Mouse (Mus musculus) intestine, postnatal 0 days (tissue): ENCODE results near the gene Lmbr1l. TPM values are rescaled to one million over a fixed set of nuclear protein-coding genes. Genes with fewer than 3 reads are reported as not detected.

Source experiments
- ATAC-seq: fragments of 200-750 bp; cut with Nextera tagmentation; 2 replicates; pipeline ENCODE4 v1.8.0; 2017; ENCODE audit warnings: mild to moderate bottlenecking, moderate TSS enrichment, moderate library complexity
- H3K27ac ChIP-seq: fragments of 300-500 bp; sonication (generic); 2 replicates; pipeline ENCODE4 v1.5.1; 2014; ENCODE audit warnings: mild to moderate bottlenecking, low read depth, low read length, moderate library complexity
- H3K27me3 ChIP-seq: fragments of 300-500 bp; sonication (generic); replicated peaks from 2 replicates; pipeline ENCODE4 v1.6.1; 2014; ENCODE audit warnings: low read length, mixed read lengths; ENCODE audit not compliant: control insufficient read depth, insufficient read depth
- H3K36me3 ChIP-seq: fragments of 300-500 bp; sonication (generic); 2 replicates; pipeline ENCODE4 v1.6.1; 2014; ENCODE audit warnings: mild to moderate bottlenecking, moderate library complexity; ENCODE audit not compliant: control insufficient read depth, insufficient read depth
- H3K4me1 ChIP-seq: fragments of 300-500 bp; sonication (generic); replicated peaks from 2 replicates; pipeline ENCODE4 v1.6.1; 2014; ENCODE audit warnings: antibody characterized with exemption, low read length, mixed read lengths; ENCODE audit not compliant: control insufficient read depth, insufficient read depth
- H3K4me2 ChIP-seq: fragments of 300-500 bp; sonication (generic); replicated peaks from 2 replicates; pipeline ENCODE4 v1.6.1; 2014; ENCODE audit warnings: low read depth, mild to moderate bottlenecking, moderate library complexity
- H3K4me3 ChIP-seq: fragments of 300-500 bp; sonication (generic); 2 replicates; pipeline ENCODE4 v1.5.1; 2014; ENCODE audit warnings: low read depth, low read length
- H3K9ac ChIP-seq: fragments of 300-500 bp; sonication (generic); 2 replicates; pipeline ENCODE4 v1.6.1; 2014; ENCODE audit warnings: mild to moderate bottlenecking, low read depth, low read length
- H3K9me3 ChIP-seq: fragments of 300-500 bp; sonication (generic); 2 replicates; pipeline ENCODE4 v1.6.1; 2016; ENCODE audit warnings: mixed run types; ENCODE audit not compliant: control insufficient read depth
- CTCF ChIP-seq: sonication (generic); IDR thresholded peaks from 2 replicates; pipeline ENCODE4 v1.5.1; 2016; ENCODE audit warnings: low read depth, mild to moderate bottlenecking, control low read depth, antibody characterized with exemption, moderate library complexity
- WGBS: fragments of 180-500 bp; shearing (Covaris S2); extraction: QIAGEN DNeasy Blood & Tissue Kit; methylation state at CpG from one replicate; pipeline ENCODE4 v1.1.7; 2014; 5-methylcytosine and 5-hydroxymethylcytosine counted together
- polyA plus RNA-seq: library from polyadenylated mRNA; unstranded; fragments of >200 nt; fragmentation: Nextera tagmentation; extraction: Ambion mirVana; gene quantifications from 2 replicates; pipeline ENCODE4 v1.2.1, GENCODE M21; 2015

The Lmbr1l gene
- polyA plus RNA-seq, 1 experiment from 2014 or later = 27.0 TPM

- Histone ChIP-seq H3K9me3 (no peaks in the 10 kb centered on the region), H3K4me1 (peaks cover 11% of the 10 kb centered on the region), H3K36me3 (0 out of 2 replicates have a peak, but pooled peaks cover under 1% of the 10 kb centered on the region), H3K9ac (no peak within 1 kb of the TSS), H3K27ac (no peak within 1 kb of the TSS), H3K27me3 (peaks cover 66% of the 10 kb centered on the region), H3K4me2 (peak within 1 kb of the TSS; percentile 35), H3K4me3 (peak within 1 kb of the TSS; percentile 24)
- 2% methylated on average over 41 of the region's 41 CpGs for WGBS
- ATAC-seq = no peak
- TF ChIP-seq CTCF = no peak
Observed at GRCm38 (mm10) chr15:98897928-98898800, 19.9 kb downstream of the Lmbr1l start, which contains the start of gene Dhh. TSS of gene Dhh (minus strand) at chr15:98898540.

- 8% methylated on average over 10 of the region's 10 CpGs for whole genome bisulfite sequencing
- ATAC-seq = no peak
- Histone ChIP-seq H3K27ac (no peak overlapping the region), H3K9me3 (no peaks in the 10 kb centered on the region), H3K4me1 (peaks cover 11% of the 10 kb centered on the region), H3K4me2 (peak overlapping the region; percentile 35), H3K27me3 (peaks cover 66% of the 10 kb centered on the region), H3K36me3 (no peaks in the 10 kb centered on the region), H3K4me3 (peak overlapping the region; percentile 24), H3K9ac (no peak overlapping the region)
- TF ChIP-seq CTCF = no peak
Observed at GRCm38 (mm10) chr15:98897495-98897894, 20.5 kb downstream of the Lmbr1l start.

- H3K27ac ChIP-seq = peak overlapping the region; percentile 50; the same call in 1 of the 2 replicates
Observed at GRCm38 (mm10) chr15:98895635-98896589, 22.1 kb downstream of the Lmbr1l start.

GRCm38 (mm10) chr15:98894746-98895634 is 23.0 kb downstream of the Lmbr1l start:
- H3K27ac ChIP-seq = no peak overlapping the region
- 10% methylated on average over 38 of the region's 38 CpGs for WGBS
- peaks cover 16% of the 10 kb centered on the region for H3K4me1 ChIP-seq
- TF ChIP-seq CTCF = no peak
- H3K27me3 ChIP-seq = peaks cover 58% of the 10 kb centered on the region
- no peak overlapping the region for H3K9ac ChIP-seq
- H3K4me2 ChIP-seq = peak overlapping the region; percentile 95
- no peaks in the 10 kb centered on the region for H3K9me3 ChIP-seq
- H3K36me3 ChIP-seq = no peaks in the 10 kb centered on the region
- peak overlapping the region; percentile 52 for H3K4me3 ChIP-seq
- ATAC-seq = no peak

More at GRCm38 (mm10) chr15:98895635-98896589, 22.1 kb downstream of the Lmbr1l start:
- peak overlapping the region; percentile 52 for H3K4me3 ChIP-seq
- peaks cover 66% of the 10 kb centered on the region for H3K27me3 ChIP-seq
- no peak for TF ChIP-seq CTCF
- H3K9ac ChIP-seq = no peak overlapping the region
- no peak for ATAC-seq
- WGBS = 5% methylated on average over 41 of the region's 41 CpGs
- peaks cover 16% of the 10 kb centered on the region for H3K4me1 ChIP-seq
- no peaks in the 10 kb centered on the region for H3K9me3 ChIP-seq
- no peaks in the 10 kb centered on the region for H3K36me3 ChIP-seq
- H3K4me2 ChIP-seq = peak overlapping the region; percentile 58

- under 1% methylated on average over 77 of the region's 77 CpGs for WGBS
- H3K27ac ChIP-seq = no peak within 1 kb of the TSS
- H3K9ac ChIP-seq = peak within 1 kb of the TSS; percentile 31; the same call in 1 of the 2 replicates
- peaks cover 16% of the 10 kb centered on the region for H3K4me1 ChIP-seq
- TF ChIP-seq CTCF = peak; percentile 18; the same call in 1 of the 2 replicates
- peak; percentile 20 for ATAC-seq
- H3K4me2 ChIP-seq = peak within 1 kb of the TSS; percentile 95
- peak within 1 kb of the TSS; percentile 52 for H3K4me3 ChIP-seq
- no peaks in the 10 kb centered on the region for H3K9me3 ChIP-seq
- no peaks in the 10 kb centered on the region for H3K36me3 ChIP-seq
- H3K27me3 ChIP-seq = peaks cover 54% of the 10 kb centered on the region
Observed at GRCm38 (mm10) chr15:98893940-98894745, 23.9 kb downstream of the Lmbr1l start, which contains the start of gene Rhebl1. TSS of gene Rhebl1 (minus strand) at chr15:98894540.
